Mouse (Mus musculus): ENCODE data around the gene Gpr161. TPM values are rescaled to one million over a fixed set of nuclear protein-coding genes. Genes with fewer than 3 reads are reported as not detected.

Gpr161 gene
- polyA plus RNA-seq, 1 experiment from 2014 or later, result 4.4 TPM

DNA sequence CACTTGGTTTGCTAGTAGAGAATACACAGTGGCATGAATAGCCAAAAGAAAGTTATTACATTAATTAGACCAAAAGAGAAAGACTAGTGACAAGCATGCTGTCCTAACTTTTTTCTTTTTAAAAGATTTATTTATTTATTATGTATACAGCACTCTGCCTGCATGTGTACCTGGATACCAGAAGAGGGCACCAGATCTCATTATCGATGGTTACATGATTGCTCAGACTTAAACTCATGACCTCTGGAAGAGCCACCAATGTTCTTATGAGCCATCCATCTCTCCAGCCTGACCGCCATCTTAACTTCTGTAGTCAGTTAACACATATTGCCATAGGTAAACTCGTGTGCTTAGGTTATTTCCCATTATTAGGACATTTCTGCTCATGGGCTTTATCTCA is 69.5 kb downstream of the Gpr161 start:
- Histone ChIP-seq H3K9ac (no peak overlapping the region), H3K4me2 (no peak overlapping the region), H3K9me3 (no peaks in the 10 kb centered on the region), H3K4me1 (no peaks in the 10 kb centered on the region), H3K27ac (no peak overlapping the region), H3K36me3 (replicated peaks) (no peaks in the 10 kb centered on the region), H3K27me3 (replicated peaks) (no peaks in the 10 kb centered on the region), H3K4me3 (no peak overlapping the region)
- no peak for ATAC-seq (replicated peaks)
- WGBS, result 94% methylated on average over 3 of the region's 3 CpGs

DNA sequence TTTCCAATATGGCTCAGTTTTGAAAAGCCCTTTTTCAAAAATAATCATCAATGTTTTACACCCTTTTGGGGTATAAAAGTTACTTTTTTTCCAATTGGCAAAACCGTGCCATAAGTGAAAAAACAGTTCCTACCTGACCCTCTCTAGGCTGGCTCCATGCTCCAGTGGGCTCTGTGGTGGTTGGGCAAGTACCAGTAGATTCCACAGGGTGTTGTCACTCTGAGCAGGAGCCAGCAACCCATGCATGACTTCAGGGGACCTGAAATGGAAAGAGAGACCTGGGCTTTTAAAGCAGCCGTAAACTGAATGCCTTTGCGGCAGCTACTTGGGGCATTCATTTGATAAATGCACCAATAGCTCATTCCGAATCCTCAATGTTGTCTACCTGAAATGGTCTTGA is 75.4 kb downstream of the Gpr161 start:
- H3K4me1 ChIP-seq, result no peaks in the 10 kb centered on the region
- WGBS, result 95% methylated on average over 4 of the region's 4 CpGs
- ATAC-seq (replicated peaks), result no peak

DNA sequence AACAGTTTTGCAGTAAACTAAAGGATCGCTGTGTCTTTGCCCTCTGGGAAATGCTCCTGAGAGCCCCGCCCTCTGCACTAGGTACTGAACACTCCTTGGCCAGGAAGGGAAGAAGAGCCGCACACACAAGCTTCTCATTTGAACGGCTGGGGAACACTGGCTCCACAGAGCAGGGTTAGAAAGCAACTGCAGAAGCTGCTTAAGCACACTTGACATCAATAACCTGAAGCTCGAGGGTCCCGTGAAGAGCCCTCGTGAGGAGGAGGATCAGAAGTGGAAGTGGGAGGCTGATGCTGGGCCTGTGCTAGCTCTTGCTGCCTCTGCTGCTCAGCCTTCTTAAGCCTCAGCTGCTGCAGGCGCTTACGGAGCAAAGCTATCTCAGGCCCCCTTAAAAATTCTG is 78.2 kb downstream of the Gpr161 start:
- no peaks in the 10 kb centered on the region for H3K27me3 ChIP-seq (replicated peaks)
- H3K9ac ChIP-seq, result no peak overlapping the region
- H3K36me3 ChIP-seq (replicated peaks), result no peaks in the 10 kb centered on the region
- ATAC-seq (replicated peaks), result no peak
- no peak overlapping the region for H3K4me3 ChIP-seq
- no peaks in the 10 kb centered on the region for H3K9me3 ChIP-seq
- no peak overlapping the region for H3K4me2 ChIP-seq
- WGBS, result 73% methylated on average over 9 of the region's 9 CpGs
- no peak overlapping the region for H3K27ac ChIP-seq
- no peaks in the 10 kb centered on the region for H3K4me1 ChIP-seq

More for the DNA sequence above, 75.4 kb downstream of the Gpr161 start:
- no peak overlapping the region for H3K4me3 ChIP-seq
- no peak overlapping the region for H3K9ac ChIP-seq
- H3K36me3 ChIP-seq (replicated peaks), result no peaks in the 10 kb centered on the region
- no peak overlapping the region for H3K4me2 ChIP-seq
- no peaks in the 10 kb centered on the region for H3K27me3 ChIP-seq (replicated peaks)
- H3K27ac ChIP-seq, result no peak overlapping the region
- no peaks in the 10 kb centered on the region for H3K9me3 ChIP-seq

Other genes with a start within 250 kb of the Gpr161 start
- gene Tbx19, start 135.0 kb upstream of the Gpr161 start, polyA plus RNA-seq (2015; fragmentation: Nextera tagmentation; extraction: Ambion mirVana), result 0.08 TPM in 1 of 2 replicates, not detected in the other
- 5.4 and 5.9 TPM in 2 replicates for gene Sft2d2, start 101.4 kb upstream of the Gpr161 start, polyA plus RNA-seq (2015; fragmentation: Nextera tagmentation; extraction: Ambion mirVana)
- gene Tiprl, start 58.8 kb upstream of the Gpr161 start, polyA plus RNA-seq (2015; fragmentation: Nextera tagmentation; extraction: Ambion mirVana), result 150 and 153 TPM in 2 replicates
- gene Dcaf6, start 164.7 kb downstream of the Gpr161 start, polyA plus RNA-seq (2015; fragmentation: Nextera tagmentation; extraction: Ambion mirVana), result 15.4 and 16.7 TPM in 2 replicates
- 175 and 185 TPM in 2 replicates for gene Mpc2, start 164.8 kb downstream of the Gpr161 start, polyA plus RNA-seq (2015; fragmentation: Nextera tagmentation; extraction: Ambion mirVana)
- gene Adcy10, start 189.4 kb downstream of the Gpr161 start, polyA plus RNA-seq (2015; fragmentation: Nextera tagmentation; extraction: Ambion mirVana), result 0.09 and 0.28 TPM in 2 replicates